Mouse (Mus musculus) erythroblast, adult 5-6 weeks (primary cell): ENCODE data around the gene Gm340. TPM values are rescaled to one million over a fixed set of nuclear protein-coding genes. Genes with fewer than 3 reads are reported as not detected.

Source experiments
- ATAC-seq: replicated peaks from 2 replicates; pipeline ENCODE4 v1.8.0; 2016; ENCODE audit warnings: moderate number of reproducible peaks, mild to moderate bottlenecking, moderate TSS enrichment, inconsistent platforms; ENCODE audit not compliant: poor library complexity, low FRiP score, severe bottlenecking
- total RNA-seq, 2 experiments: library from RNA; stranded (forward) in 1 of 2; stranded (reverse) in 1 of 2; fragments of 150-400 nt in 1 of 2; fragments of 200-764, 138-1000 nt in 1 of 2; gene quantifications; 2 replicates each; pipeline versions ENCODE4 v1.2.3 to v1.2.4; 2015 to 2017; ENCODE audit warnings: low replicate concordance in 2 of 2

Gene Gm340
- total RNA-seq (2015; ENCODE audit: low replicate concordance) (20.7 and 20.9 TPM in 2 replicates), total RNA-seq (2017; ENCODE audit: low replicate concordance) (48.6 and 48.8 TPM in 2 replicates)

- ATAC-seq = no peak
These were observed at the start of gene Gm340 for GRCm38 (mm10) chr19:41581706-41582420. Gene Gm340 (plus strand): TSS chr19:41582370.

DNA sequence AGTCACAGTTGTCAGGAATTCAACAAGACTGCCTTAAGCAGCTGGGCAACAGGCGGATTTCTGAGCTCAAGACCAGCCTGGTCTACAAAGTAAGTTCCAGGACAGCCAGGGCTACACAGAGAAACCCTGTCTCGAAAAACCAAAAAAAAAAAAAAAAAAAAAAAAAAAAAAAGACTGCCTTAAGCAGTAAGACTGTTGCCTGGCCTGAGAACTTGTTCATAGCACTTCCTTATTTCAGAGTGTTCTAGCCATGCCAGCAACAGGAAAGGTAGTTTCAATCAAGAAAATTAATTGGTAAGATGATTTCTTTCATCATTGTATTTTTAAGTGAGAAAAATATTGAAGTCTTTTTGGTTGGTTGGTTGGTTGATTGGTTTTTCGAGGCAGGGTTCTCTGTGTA, 48.1 kb upstream of the Gm340 start:
- no peak for ATAC-seq

GRCm38 (mm10) chr19:41556981-41557380, 25.2 kb upstream of the Gm340 start:
- 0 out of 2 replicates have a peak, but pooled peaks have one; percentile 14 for ATAC-seq

GRCm38 (mm10) chr19:41557491-41557890, 24.7 kb upstream of the Gm340 start:
- no peak for ATAC-seq

GRCm38 (mm10) chr19:41558891-41559486, 23.2 kb upstream of the Gm340 start:
- ATAC-seq = 0 out of 2 replicates have a peak, but pooled peaks have one; percentile 33

GRCm38 (mm10) chr19:41560856-41561255, 21.3 kb upstream of the Gm340 start:
- no peak for ATAC-seq

DNA sequence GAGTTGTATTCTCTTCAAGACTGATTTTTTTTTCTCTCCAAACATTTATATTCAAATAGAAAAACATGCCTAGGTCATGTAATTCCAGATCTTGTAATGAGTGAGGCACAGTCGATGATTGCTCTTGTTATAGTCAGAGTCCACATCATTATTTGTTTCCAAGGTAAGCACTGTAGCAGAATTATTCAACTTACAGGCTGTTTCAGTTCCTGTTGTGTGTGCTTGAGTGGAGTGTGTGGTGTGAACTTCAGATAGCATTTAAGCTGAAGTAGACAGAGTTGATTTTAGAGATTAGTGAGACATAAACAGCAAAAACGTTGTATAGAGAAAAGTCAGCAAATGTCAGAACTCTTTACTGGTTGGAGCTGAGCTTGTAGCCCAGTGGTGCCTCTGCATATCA, 13.4 kb upstream of the Gm340 start:
- no peak for ATAC-seq

DNA sequence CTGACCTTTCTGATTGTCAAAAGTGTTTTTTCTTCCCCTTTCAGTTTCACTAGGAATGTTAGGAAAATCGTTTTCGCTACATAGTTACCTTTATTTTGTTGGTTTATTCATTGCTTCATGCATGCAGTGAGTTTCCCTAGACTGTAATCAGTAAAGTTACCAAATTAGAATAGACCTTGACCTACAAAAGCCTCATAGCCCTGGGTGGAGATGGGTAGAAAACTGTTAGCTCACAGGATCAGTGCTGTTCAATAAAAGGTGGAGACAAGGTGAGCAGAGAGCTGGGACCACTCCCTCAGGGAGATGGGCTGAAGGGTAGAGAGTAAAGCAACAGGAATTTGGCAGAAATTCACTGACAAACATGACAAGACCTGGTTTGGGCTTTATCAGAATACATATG, 8.5 kb upstream of the Gm340 start:
- ATAC-seq = no peak

DNA sequence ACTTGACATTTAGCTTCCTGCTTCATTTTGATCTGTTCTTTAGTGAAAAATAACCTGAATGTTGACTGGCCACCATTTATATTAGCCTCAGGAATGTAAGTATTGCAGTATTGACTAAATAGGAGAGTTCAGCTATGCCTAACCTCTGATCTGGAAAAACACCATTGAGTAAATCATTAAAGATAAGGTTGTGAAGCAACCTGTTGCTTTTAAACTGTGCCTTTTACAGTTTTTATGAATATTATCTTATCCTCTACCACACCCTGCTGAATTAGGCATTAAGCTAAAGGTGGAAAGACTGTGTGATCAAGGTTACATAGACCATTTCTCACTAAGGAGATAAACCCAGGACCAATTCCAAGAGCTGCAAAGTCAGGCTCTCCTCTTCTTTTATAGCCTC, 4.6 kb upstream of the Gm340 start:
- ATAC-seq = no peak

- ATAC-seq = 0 out of 2 replicates have a peak, but pooled peaks have one; percentile 24
These were observed 2.8 kb upstream of the Gm340 start for GRCm38 (mm10) chr19:41579311-41579920.

GRCm38 (mm10) chr19:41582918-41583514, 846 bp downstream of the Gm340 start:
- no peak for ATAC-seq

DNA sequence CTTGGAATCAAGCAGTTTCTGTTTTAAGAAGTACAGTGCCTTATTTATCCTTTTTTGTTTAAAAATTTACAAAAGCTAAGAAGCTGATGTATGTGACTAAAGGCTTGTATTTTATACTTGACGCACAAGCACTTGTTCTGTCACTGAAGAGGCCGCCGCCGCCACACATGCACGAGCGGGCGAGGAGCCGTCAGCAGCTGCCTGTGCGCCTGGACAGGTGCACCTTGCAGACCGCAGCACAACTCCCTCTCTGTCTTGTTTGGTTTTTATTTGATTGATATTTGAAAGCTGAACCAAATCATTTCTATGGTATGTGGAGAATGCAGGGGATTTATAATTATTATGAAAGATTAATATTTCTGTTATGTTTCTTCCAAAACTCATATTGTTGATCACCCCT, 4.6 kb downstream of the Gm340 start:
- ATAC-seq = no peak

DNA sequence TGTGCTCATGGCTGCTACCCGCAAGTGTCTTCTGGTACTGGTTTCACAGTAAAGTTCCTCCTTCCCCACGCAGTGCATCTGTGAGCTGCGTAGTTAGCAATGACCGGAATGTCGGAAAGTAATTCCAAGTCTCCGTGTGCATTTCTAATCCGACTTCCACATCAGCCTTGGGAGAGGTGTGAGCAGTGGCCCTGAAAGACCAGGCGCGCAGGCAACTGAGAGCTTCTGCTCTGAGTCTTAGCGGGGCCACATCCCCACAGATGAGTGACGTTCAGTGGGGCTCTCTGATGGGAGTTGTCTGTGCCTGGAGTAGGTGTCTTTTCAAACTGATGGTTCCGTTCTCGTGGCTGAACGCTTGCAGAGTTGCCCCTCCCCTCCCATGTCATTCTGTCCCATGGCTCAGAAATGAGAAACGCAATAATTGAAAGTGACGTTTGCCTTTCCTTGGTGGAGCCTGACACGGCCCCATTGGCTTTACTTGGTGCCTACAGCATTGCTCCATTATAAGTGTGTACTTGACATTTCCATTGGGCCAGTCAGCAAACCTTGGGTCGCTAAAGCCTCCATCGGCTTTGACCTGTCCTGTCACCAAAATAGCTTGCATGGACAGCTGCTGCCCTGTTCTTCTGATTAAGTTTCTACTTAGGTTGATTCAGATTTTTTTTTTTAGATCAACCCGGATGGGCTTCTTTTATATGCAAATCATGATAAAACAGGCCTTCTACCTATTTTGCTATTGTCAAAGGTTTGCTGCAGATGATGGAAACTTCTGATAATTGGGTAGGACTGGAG, 5.5 kb downstream of the Gm340 start:
- no peak for ATAC-seq

DNA sequence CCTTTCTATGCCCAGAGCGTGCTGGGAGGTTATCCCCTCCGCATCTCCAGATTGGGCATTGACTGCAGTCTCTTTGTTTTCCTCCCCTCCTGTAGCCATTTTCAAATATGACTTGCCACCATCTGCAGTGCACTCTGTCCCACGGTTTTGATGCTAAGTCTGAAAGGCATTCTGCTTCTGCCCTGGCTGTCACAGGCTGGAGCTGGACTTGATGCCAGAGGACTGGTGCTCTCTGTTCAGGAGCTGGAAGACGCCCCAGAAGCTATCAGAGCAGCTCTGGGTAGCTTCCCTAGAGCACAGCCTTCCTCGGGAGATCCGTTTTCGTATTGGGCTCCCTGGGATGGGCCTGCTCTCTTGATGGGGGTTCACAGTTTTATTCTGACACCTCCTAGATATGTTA, 6.9 kb downstream of the Gm340 start:
- ATAC-seq = no peak

DNA sequence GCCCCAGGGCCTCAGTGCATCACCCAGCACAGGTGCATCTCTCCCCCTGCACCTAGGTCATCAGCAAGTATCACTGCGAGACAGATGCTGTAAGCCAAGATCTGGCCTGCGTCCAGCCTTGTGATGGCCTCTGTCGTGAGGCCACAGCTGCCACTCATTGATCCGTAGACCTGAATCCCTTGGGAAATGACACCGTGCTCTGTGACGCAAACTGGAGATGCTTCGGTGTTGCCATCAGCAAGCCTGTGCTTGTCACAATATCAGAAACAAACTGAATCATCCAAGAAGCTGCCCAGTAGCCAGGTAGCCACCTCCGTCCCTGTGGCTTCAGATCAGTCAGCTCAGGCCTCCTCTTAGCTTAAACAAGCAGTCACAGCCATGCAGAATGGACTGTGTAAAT, 7.5 kb downstream of the Gm340 start:
- no peak for ATAC-seq

- no peak for ATAC-seq
These were observed 9.6 kb downstream of the Gm340 start for GRCm38 (mm10) chr19:41591808-41592207.

- no peak for ATAC-seq
These were observed 15.2 kb downstream of the Gm340 start for GRCm38 (mm10) chr19:41597170-41597894.

GRCm38 (mm10) chr19:41600647-41601046, 18.5 kb downstream of the Gm340 start:
- no peak for ATAC-seq
